Mouse (Mus musculus): ENCODE measurements around the gene Sprr2a3. TPM values are rescaled to one million over a fixed set of nuclear protein-coding genes. Genes with fewer than 3 reads are reported as not detected.

Sprr2a3 gene
- total RNA-seq, 4 experiments from 2014 or later = not detected

Other genes starting within 250 kb of the Sprr2a3 start
- gene Lor, start 202.3 kb upstream of the Sprr2a3 start, total RNA-seq (2022) = 1 to 10 TPM; 3.6 to 4.8 (median 4.5) TPM
- not detected for gene Prr9, start 161.5 kb upstream of the Sprr2a3 start, total RNA-seq (2022)
- gene Lelp1, start 142.7 kb upstream of the Sprr2a3 start, total RNA-seq (2022) = not detected
- not detected for gene Sprr2a1, start 69.6 kb upstream of the Sprr2a3 start, total RNA-seq (2022)
- gene Sprr2a2, start 69.5 kb upstream of the Sprr2a3 start, total RNA-seq (2022) = not detected
- gene Sprr2b, start 31.2 kb downstream of the Sprr2a3 start, total RNA-seq (2022) = not detected
- gene Sprr2d, start 53.7 kb downstream of the Sprr2a3 start, total RNA-seq (2022) = not detected
- gene Sprr2e, start 66.7 kb downstream of the Sprr2a3 start, total RNA-seq (2022) = not detected
- not detected for gene Sprr2f, start 79.8 kb downstream of the Sprr2a3 start, total RNA-seq (2022)
- gene Sprr2h, start 100.3 kb downstream of the Sprr2a3 start, total RNA-seq (2022) = not detected
- not detected for gene Sprr2i, start 122.6 kb downstream of the Sprr2a3 start, total RNA-seq (2022)
- gene Sprr2j-ps, start 132.7 kb downstream of the Sprr2a3 start, total RNA-seq (2022) = not detected
- 1 to 10 TPM; 2.3 to 7.0 (median 3.9) TPM for gene Gm9774, start 144.0 kb downstream of the Sprr2a3 start, total RNA-seq (2022)
- not detected for gene Sprr2k, start 147.2 kb downstream of the Sprr2a3 start, total RNA-seq (2022)
- not detected for gene Sprr1b, start 153.4 kb downstream of the Sprr2a3 start, total RNA-seq (2022)
- not detected for gene Sprr3, start 173.3 kb downstream of the Sprr2a3 start, total RNA-seq (2022)
- gene Sprr1a, start 200.5 kb downstream of the Sprr2a3 start, total RNA-seq (2022) = not detected
- gene Sprr4, start 215.1 kb downstream of the Sprr2a3 start, total RNA-seq (2022) = not detected
- gene 2310046K23Rik, start 249.1 kb downstream of the Sprr2a3 start, total RNA-seq (2022) = not detected

Measured in layer of hippocampus, adult 8-10 months (tissue).